Mouse (Mus musculus) thymus, adult 18-20 months (tissue): ENCODE results near the gene Fem1a.

ENCODE experiments used
- DNase-seq, 2 experiments: peaks; one replicate each; pipeline ENCODE4 v3.0.0; 2022; ENCODE audit warnings: mixed read lengths in 2 of 2

The Fem1a gene

GRCm38 (mm10) chr17:56256239-56256881, at the start of gene Fem1a:
Gene Fem1a, plus strand, starts transcription at chr17:56256810.
- peak; percentile 89 to 95 for DNase-seq

- DNase-seq: no peak
These were observed 49.5 kb upstream of the Fem1a start for GRCm38 (mm10) chr17:56206986-56207674.

GRCm38 (mm10) chr17:56207963-56208530, 48.6 kb upstream of the Fem1a start:
- DNase-seq: no peak

GRCm38 (mm10) chr17:56208821-56209220, 47.8 kb upstream of the Fem1a start:
- DNase-seq: no peak

- DNase-seq: no peak
These were observed 45.5 kb upstream of the Fem1a start for GRCm38 (mm10) chr17:56211090-56211489.

GRCm38 (mm10) chr17:56212676-56213075, 43.9 kb upstream of the Fem1a start:
- DNase-seq: no peak

- DNase-seq: no peak
These were observed 42.4 kb upstream of the Fem1a start for GRCm38 (mm10) chr17:56214229-56214628.

- peak in 1 of 2 experiments; percentile 25 for DNase-seq
These were observed 38.9 kb upstream of the Fem1a start for GRCm38 (mm10) chr17:56217670-56218069.

- DNase-seq: peak; percentile 78 to 86
These were observed 38.0 kb upstream of the Fem1a start, which contains the start of gene Dpp9 for GRCm38 (mm10) chr17:56218377-56219191. Gene Dpp9, minus strand, starts transcription at chr17:56218905.

GRCm38 (mm10) chr17:56219251-56219650, 37.4 kb upstream of the Fem1a start:
- DNase-seq: no peak

- no peak for DNase-seq
These were observed 36.8 kb upstream of the Fem1a start for GRCm38 (mm10) chr17:56219805-56220204.

- DNase-seq: no peak
These were observed 31.7 kb upstream of the Fem1a start for GRCm38 (mm10) chr17:56224916-56225315.

GRCm38 (mm10) chr17:56226566-56226965, 30.0 kb upstream of the Fem1a start:
- no peak for DNase-seq

- DNase-seq: no peak
These were observed 26.7 kb upstream of the Fem1a start for GRCm38 (mm10) chr17:56229943-56230342.

GRCm38 (mm10) chr17:56233389-56233788, 23.2 kb upstream of the Fem1a start:
- DNase-seq: no peak

- no peak for DNase-seq
These were observed 22.7 kb upstream of the Fem1a start for GRCm38 (mm10) chr17:56233818-56234469.

GRCm38 (mm10) chr17:56241541-56242401, 14.8 kb upstream of the Fem1a start:
- DNase-seq: peak; percentile 57 to 61

GRCm38 (mm10) chr17:56245608-56246007, 11.0 kb upstream of the Fem1a start:
- DNase-seq: no peak

GRCm38 (mm10) chr17:56251136-56251829, 5.3 kb upstream of the Fem1a start:
- DNase-seq: peak in 1 of 2 experiments; percentile 37

- DNase-seq: no peak
These were observed 1.9 kb upstream of the Fem1a start for GRCm38 (mm10) chr17:56254695-56255094.

GRCm38 (mm10) chr17:56255429-56255828, 1.2 kb upstream of the Fem1a start:
- peak in 1 of 2 experiments; percentile 55 for DNase-seq
